Mouse (Mus musculus) heart, postnatal 0 days (tissue): ENCODE data around the gene Ccr6.

ENCODE experiments used
- CTCF ChIP-seq: IDR thresholded peaks from 2 replicates; pipeline ENCODE4 v1.5.1; 2016; ENCODE audit warnings: antibody characterized with exemption, control low read depth, low read depth
- EP300 ChIP-seq: IDR thresholded peaks from 2 replicates; pipeline ENCODE4 v1.6.1; 2016; ENCODE audit warnings: antibody characterized with exemption, low read depth

GRCm38 (mm10) chr17:8210675-8211074, 25.2 kb upstream of the Ccr6 start:
- TF ChIP-seq EP300 (no peak), CTCF (no peak)
